Mouse (Mus musculus) liver, adult 2 months (tissue): ENCODE data around the gene Saysd1.

Experiments used
- CTCF ChIP-seq: fragments of 200-500 bp; IDR thresholded peaks from 2 replicates; pipeline ENCODE4 v1.5.1; 2011; ENCODE audit warnings: low read depth, low read length, control low read depth
- POLR2A ChIP-seq: fragments of 200-500 bp; IDR thresholded peaks from 2 replicates; pipeline ENCODE4 v1.6.1; 2011; ENCODE audit warnings: low read length, control low read depth; ENCODE audit not compliant: insufficient read depth; ENCODE audit errors: extremely low read depth

GRCm38 (mm10) chr14:20144093-20144492 is 5.8 kb upstream of the Saysd1 start:
- no peak for TF ChIP-seq POLR2A
- no peak for TF ChIP-seq CTCF
